Mouse (Mus musculus): ENCODE measurements at regions not wholly inside any gene's neighbourhood (a gene's known extent, or its start where the extent isn't known, plus 50 kb on each side); places are given as distances from the start of the nearest gene placed in this dataset.

- no peak for TF ChIP-seq CTCF (IDR thresholded peaks at IDR 0.05 in 2 of 3, conservative IDR thresholded peaks at IDR 0.05 in 1 of 3; ENCODE audit: control insufficient read depth in 1 of 3, insufficient read depth in 1 of 3, low read depth in 2 of 3, low read length in 3 of 3, poor library complexity in 1 of 3, severe bottlenecking in 1 of 3)
- no peak for TF ChIP-seq POLR2A (IDR thresholded peaks at IDR 0.05; ENCODE audit: control insufficient read depth in 1 of 2, insufficient read depth in 1 of 2, low read depth in 1 of 2, low read length in 2 of 2, poor library complexity in 1 of 2)
- TF ChIP-seq TAL1 (IDR thresholded peaks at IDR 0.05; ENCODE audit: low read length) = no peak
- no peak for TF ChIP-seq TCF12 (IDR thresholded peaks at IDR 0.05; ENCODE audit: low read depth, low read length)
- no peak for TF ChIP-seq POLR2AphosphoS5 (IDR thresholded peaks at IDR 0.05; ENCODE audit: borderline replicate concordance, low read depth, low read length)
- no peak for TF ChIP-seq NELFE (IDR thresholded peaks at IDR 0.05; ENCODE audit: low read depth, low read length)
- no peak for TF ChIP-seq MAX (IDR thresholded peaks at IDR 0.05; ENCODE audit: low read length)
- no peak for TF ChIP-seq MAFK (IDR thresholded peaks at IDR 0.05; ENCODE audit: borderline replicate concordance, low read depth, low read length)
- no peak for TF ChIP-seq ZMIZ1 (IDR thresholded peaks at IDR 0.05; ENCODE audit: low read depth, low read length)
These were observed 315.8 kb downstream of the Adra2a start for GRCm38 (mm10) chr19:54359731-54360130.

Data from MEL (cell line).